Mouse (Mus musculus) intestine, postnatal 0 days (tissue): ENCODE measurements around the gene Pdcd1lg2. TPM values are rescaled to one million over a fixed set of nuclear protein-coding genes. Genes with fewer than 3 reads are reported as not detected.
A peak's percentile ranks its signal among the peaks of the same experiment; 100 is the strongest.

Experiments
- ATAC-seq: fragments of 200-750 bp; cut with Nextera tagmentation; 2 replicates; pipeline ENCODE4 v1.8.0; 2017; ENCODE audit warnings: mild to moderate bottlenecking, moderate TSS enrichment, moderate library complexity
- H3K27ac ChIP-seq: fragments of 300-500 bp; sonication (generic); 2 replicates; pipeline ENCODE4 v1.5.1; 2014; ENCODE audit warnings: mild to moderate bottlenecking, low read depth, low read length, moderate library complexity
- H3K27me3 ChIP-seq: fragments of 300-500 bp; sonication (generic); replicated peaks from 2 replicates; pipeline ENCODE4 v1.6.1; 2014; ENCODE audit warnings: low read length, mixed read lengths; ENCODE audit not compliant: control insufficient read depth, insufficient read depth
- H3K36me3 ChIP-seq: fragments of 300-500 bp; sonication (generic); 2 replicates; pipeline ENCODE4 v1.6.1; 2014; ENCODE audit warnings: mild to moderate bottlenecking, moderate library complexity; ENCODE audit not compliant: control insufficient read depth, insufficient read depth
- H3K4me1 ChIP-seq: fragments of 300-500 bp; sonication (generic); replicated peaks from 2 replicates; pipeline ENCODE4 v1.6.1; 2014; ENCODE audit warnings: antibody characterized with exemption, low read length, mixed read lengths; ENCODE audit not compliant: control insufficient read depth, insufficient read depth
- H3K4me2 ChIP-seq: fragments of 300-500 bp; sonication (generic); replicated peaks from 2 replicates; pipeline ENCODE4 v1.6.1; 2014; ENCODE audit warnings: low read depth, mild to moderate bottlenecking, moderate library complexity
- H3K4me3 ChIP-seq: fragments of 300-500 bp; sonication (generic); 2 replicates; pipeline ENCODE4 v1.5.1; 2014; ENCODE audit warnings: low read depth, low read length
- H3K9ac ChIP-seq: fragments of 300-500 bp; sonication (generic); 2 replicates; pipeline ENCODE4 v1.6.1; 2014; ENCODE audit warnings: mild to moderate bottlenecking, low read depth, low read length
- H3K9me3 ChIP-seq: fragments of 300-500 bp; sonication (generic); 2 replicates; pipeline ENCODE4 v1.6.1; 2016; ENCODE audit warnings: mixed run types; ENCODE audit not compliant: control insufficient read depth
- CTCF ChIP-seq: sonication (generic); IDR thresholded peaks from 2 replicates; pipeline ENCODE4 v1.5.1; 2016; ENCODE audit warnings: low read depth, mild to moderate bottlenecking, control low read depth, antibody characterized with exemption, moderate library complexity
- WGBS: fragments of 180-500 bp; shearing (Covaris S2); extraction: QIAGEN DNeasy Blood & Tissue Kit; methylation state at CpG from one replicate; pipeline ENCODE4 v1.1.7; 2014; 5-methylcytosine and 5-hydroxymethylcytosine counted together
- polyA plus RNA-seq: library from polyadenylated mRNA; unstranded; fragments of >200 nt; fragmentation: Nextera tagmentation; extraction: Ambion mirVana; gene quantifications from 2 replicates; pipeline ENCODE4 v1.2.1, GENCODE M21; 2015

Gene Pdcd1lg2
- polyA plus RNA-seq, 1 experiment from 2014 or later, result not detected

GRCm38 (mm10) chr19:29498842-29499456, 88.2 kb downstream of the Pdcd1lg2 start:
- Histone ChIP-seq H3K36me3 (no peaks in the 10 kb centered on the region), H3K4me1 (no peaks in the 10 kb centered on the region), H3K9ac (no peak overlapping the region), H3K4me3 (no peak overlapping the region), H3K4me2 (no peak overlapping the region), H3K27me3 (no peaks in the 10 kb centered on the region), H3K27ac (peak overlapping the region; percentile 63), H3K9me3 (no peaks in the 10 kb centered on the region)
- no peak for ATAC-seq
- TF ChIP-seq CTCF, result no peak
- 40% methylated on average over 6 of the region's 6 CpGs for WGBS

GRCm38 (mm10) chr19:29500333-29500732, 89.6 kb downstream of the Pdcd1lg2 start:
- no peak for ATAC-seq
- Histone ChIP-seq H3K36me3 (no peaks in the 10 kb centered on the region), H3K9me3 (no peaks in the 10 kb centered on the region), H3K27ac (no peak overlapping the region; the same call in 1 of the 2 replicates), H3K27me3 (no peaks in the 10 kb centered on the region), H3K4me1 (no peaks in the 10 kb centered on the region), H3K4me2 (no peak overlapping the region), H3K9ac (no peak overlapping the region), H3K4me3 (no peak overlapping the region)
- no peak for TF ChIP-seq CTCF
- WGBS, result 44% methylated on average over 1 of the region's 1 CpGs

- Histone ChIP-seq H3K36me3 (no peaks in the 10 kb centered on the region), H3K27me3 (no peaks in the 10 kb centered on the region), H3K4me3 (peak overlapping the region; percentile 23), H3K4me1 (no peaks in the 10 kb centered on the region), H3K27ac (peak overlapping the region; percentile 70), H3K4me2 (peak overlapping the region; percentile 62), H3K9ac (no peak overlapping the region), H3K9me3 (no peaks in the 10 kb centered on the region)
- TF ChIP-seq CTCF, result peak; percentile 70
- 46% methylated on average over 11 of the region's 11 CpGs for WGBS
- peak; percentile 34; the same call in 1 of the 2 replicates for ATAC-seq
These were observed 90.4 kb downstream of the Pdcd1lg2 start for GRCm38 (mm10) chr19:29501106-29501505.

- H3K36me3 ChIP-seq, result no peaks in the 10 kb centered on the region
- peak overlapping the region; percentile 62 for H3K4me2 ChIP-seq
- no peak overlapping the region for H3K9ac ChIP-seq
- no peaks in the 10 kb centered on the region for H3K27me3 ChIP-seq
- no peaks in the 10 kb centered on the region for H3K4me1 ChIP-seq
- peak overlapping the region; percentile 23 for H3K4me3 ChIP-seq
- 10% methylated on average over 6 of the region's 6 CpGs for WGBS
- peak; percentile 58 for ATAC-seq
- peak overlapping the region; percentile 70 for H3K27ac ChIP-seq
- TF ChIP-seq CTCF, result peak; percentile 86
- no peaks in the 10 kb centered on the region for H3K9me3 ChIP-seq
These were observed 90.8 kb downstream of the Pdcd1lg2 start for GRCm38 (mm10) chr19:29501507-29501906.

GRCm38 (mm10) chr19:29504131-29504530, 93.4 kb downstream of the Pdcd1lg2 start:
- Histone ChIP-seq H3K4me3 (no peak overlapping the region), H3K9me3 (no peaks in the 10 kb centered on the region), H3K9ac (no peak overlapping the region), H3K4me2 (no peak overlapping the region), H3K27ac (no peak overlapping the region), H3K4me1 (no peaks in the 10 kb centered on the region), H3K27me3 (no peaks in the 10 kb centered on the region), H3K36me3 (no peaks in the 10 kb centered on the region)
- no peak for ATAC-seq
- TF ChIP-seq CTCF, result no peak
- WGBS, result 89% methylated on average over 2 of the region's 2 CpGs

- no peak overlapping the region for H3K4me2 ChIP-seq
- TF ChIP-seq CTCF, result no peak
- WGBS, result 78% methylated on average over 7 of the region's 7 CpGs
- H3K9me3 ChIP-seq, result no peaks in the 10 kb centered on the region
- H3K4me3 ChIP-seq, result no peak overlapping the region
- no peak overlapping the region for H3K9ac ChIP-seq
- no peaks in the 10 kb centered on the region for H3K27me3 ChIP-seq
- no peaks in the 10 kb centered on the region for H3K4me1 ChIP-seq
- H3K36me3 ChIP-seq, result no peaks in the 10 kb centered on the region
- no peak for ATAC-seq
- H3K27ac ChIP-seq, result no peak overlapping the region
These were observed 94.9 kb downstream of the Pdcd1lg2 start for GRCm38 (mm10) chr19:29505617-29506016.
